Mouse (Mus musculus) forebrain, postnatal 0 days (tissue): ENCODE data around the gene Tnp2. TPM values are rescaled to one million over a fixed set of nuclear protein-coding genes. Genes with fewer than 3 reads are reported as not detected.
A peak's percentile ranks its signal among the peaks of the same experiment; 100 is the strongest.

ENCODE experiments used
- ATAC-seq: fragments of 200-750 bp; cut with Nextera tagmentation; 2 replicates; pipeline ENCODE4 v1.8.0; 2017; ENCODE audit warnings: mild to moderate bottlenecking, moderate library complexity
- DNase-seq: peaks from one replicate; pipeline ENCODE4 v3.0.0-alpha.2; 2015
- H3K27ac ChIP-seq: fragments of 300-500 bp; sonication (generic); 2 replicates; pipeline ENCODE4 v1.5.1; 2014; ENCODE audit warnings: low read depth, mild to moderate bottlenecking, antibody characterized with exemption, low read length, moderate library complexity, mixed read lengths
- H3K27me3 ChIP-seq: fragments of 300-500 bp; sonication (generic); 2 replicates; pipeline ENCODE4 v1.6.1; 2014; ENCODE audit warnings: mild to moderate bottlenecking, low read length, mixed read lengths; ENCODE audit not compliant: insufficient read depth
- H3K36me3 ChIP-seq: fragments of 300-500 bp; sonication (generic); 2 replicates; pipeline ENCODE4 v1.6.1; 2014; ENCODE audit warnings: mild to moderate bottlenecking, moderate library complexity; ENCODE audit not compliant: insufficient read depth
- H3K4me1 ChIP-seq: fragments of 300-500 bp; sonication (generic); 2 replicates; pipeline ENCODE4 v1.6.1; 2014; ENCODE audit warnings: antibody characterized with exemption; ENCODE audit not compliant: insufficient read depth
- H3K4me2 ChIP-seq: fragments of 300-500 bp; sonication (generic); 2 replicates; pipeline ENCODE4 v1.6.1; 2014; ENCODE audit warnings: low read depth, mild to moderate bottlenecking, moderate library complexity
- H3K4me3 ChIP-seq: fragments of 300-500 bp; sonication (generic); 2 replicates; pipeline ENCODE4 v1.5.1; 2014; ENCODE audit warnings: low read depth, low read length, mixed read lengths
- H3K9ac ChIP-seq: fragments of 300-500 bp; sonication (generic); 2 replicates; pipeline ENCODE4 v1.6.1; 2014; ENCODE audit warnings: mild to moderate bottlenecking
- H3K9me3 ChIP-seq: fragments of 300-500 bp; sonication (generic); 2 replicates; pipeline ENCODE4 v1.6.1; 2016; ENCODE audit warnings: low read length
- CTCF ChIP-seq: sonication (generic); IDR thresholded peaks from 2 replicates; pipeline ENCODE4 v1.5.1; 2016; ENCODE audit warnings: antibody characterized with exemption, control low read depth, low read depth
- WGBS: fragments of 180-500 bp; shearing (Covaris S2); extraction: QIAGEN DNeasy Blood & Tissue Kit; methylation state at CpG from one replicate; pipeline ENCODE4 v1.1.7; 2014; 5-methylcytosine and 5-hydroxymethylcytosine counted together
- polyA plus RNA-seq: library from polyadenylated mRNA; unstranded; fragments of >200 nt; fragmentation: Nextera tagmentation; extraction: Ambion mirVana; gene quantifications from 2 replicates; pipeline ENCODE4 v1.2.1, GENCODE M21; 2015
- total RNA-seq: library from RNA; depleted of rRNA; stranded (reverse); fragments of >200 nt; gene quantifications from 2 replicates; pipeline ENCODE4 v1.2.3, GENCODE M21; 2014

Tnp2 gene
- total and polyA plus RNA-seq, 2 experiments from 2014 or later, result not detected

GRCm38 (mm10) chr16:10784793-10785370 is 3.6 kb downstream of the Tnp2 start:
- WGBS, result 2% methylated on average over 52 of the region's 55 CpGs
- no peaks in the 10 kb centered on the region for H3K36me3 ChIP-seq

GRCm38 (mm10) chr16:10783883-10784792 is 4.3 kb downstream of the Tnp2 start:
- H3K27ac ChIP-seq, result peak overlapping the region; percentile 76; the same call in 1 of the 2 replicates
- ATAC-seq, result peak; percentile 5
- WGBS, result 3% methylated on average over 81 of the region's 81 CpGs

More at GRCm38 (mm10) chr16:10784793-10785370, 3.6 kb downstream of the Tnp2 start:
- DNase-seq, result peak; percentile 92
- peak; percentile 88 for TF ChIP-seq CTCF
- H3K4me2 ChIP-seq, result peak overlapping the region; percentile 99
- peak overlapping the region; percentile 64 for H3K4me3 ChIP-seq
- H3K27ac ChIP-seq, result peak overlapping the region; percentile 76
- H3K4me1 ChIP-seq, result no peaks in the 10 kb centered on the region
- H3K9ac ChIP-seq, result peak overlapping the region; percentile 62
- peak; percentile 88 for ATAC-seq
- peaks cover 5% of the 10 kb centered on the region; the same call in 1 of the 2 replicates for H3K27me3 ChIP-seq
- H3K9me3 ChIP-seq, result no peaks in the 10 kb centered on the region

GRCm38 (mm10) chr16:10783451-10783850 is 5.0 kb downstream of the Tnp2 start:
- H3K9me3 ChIP-seq, result no peaks in the 10 kb centered on the region
- H3K4me2 ChIP-seq, result peak overlapping the region; percentile 17; the same call in 1 of the 2 replicates
- H3K9ac ChIP-seq, result no peak overlapping the region
- H3K4me3 ChIP-seq, result no peak overlapping the region; the same call in 1 of the 2 replicates
- H3K27me3 ChIP-seq, result peaks cover 5% of the 10 kb centered on the region; the same call in 1 of the 2 replicates
- no peaks in the 10 kb centered on the region for H3K4me1 ChIP-seq
- no peak for TF ChIP-seq CTCF
- H3K27ac ChIP-seq, result no peak overlapping the region
- H3K36me3 ChIP-seq, result no peaks in the 10 kb centered on the region
- DNase-seq, result no peak
- WGBS, result 74% methylated on average over 8 of the region's 8 CpGs
- ATAC-seq, result no peak

More at GRCm38 (mm10) chr16:10783883-10784792, 4.3 kb downstream of the Tnp2 start:
- Histone ChIP-seq H3K4me1 (no peaks in the 10 kb centered on the region), H3K27me3 (peaks cover 5% of the 10 kb centered on the region; the same call in 1 of the 2 replicates), H3K9ac (peak overlapping the region; percentile 62), H3K4me2 (peak overlapping the region; percentile 99), H3K4me3 (peak overlapping the region; percentile 64), H3K9me3 (no peaks in the 10 kb centered on the region), H3K36me3 (no peaks in the 10 kb centered on the region)
- peak; percentile 58 for DNase-seq
- peak; percentile 49 for TF ChIP-seq CTCF

GRCm38 (mm10) chr16:10783152-10783434 is 5.4 kb downstream of the Tnp2 start:
- TF ChIP-seq CTCF, result no peak
- Histone ChIP-seq H3K4me3 (no peak overlapping the region), H3K9ac (no peak overlapping the region), H3K4me1 (no peaks in the 10 kb centered on the region), H3K27ac (no peak overlapping the region), H3K9me3 (no peaks in the 10 kb centered on the region), H3K27me3 (peaks cover 5% of the 10 kb centered on the region; the same call in 1 of the 2 replicates), H3K4me2 (no peak overlapping the region; the same call in 1 of the 2 replicates), H3K36me3 (no peaks in the 10 kb centered on the region)
- DNase-seq (no peak), ATAC-seq (no peak)
- 62% methylated on average over 1 of the region's 1 CpGs for WGBS

GRCm38 (mm10) chr16:10782377-10783151 is 5.9 kb downstream of the Tnp2 start:
- WGBS, result 48% methylated on average over 6 of the region's 6 CpGs
- ATAC-seq (no peak), DNase-seq (no peak)
- H3K36me3 ChIP-seq, result no peaks in the 10 kb centered on the region
- H3K4me1 ChIP-seq, result no peaks in the 10 kb centered on the region
- no peak for TF ChIP-seq CTCF
- no peak overlapping the region for H3K4me2 ChIP-seq
- no peak overlapping the region for H3K4me3 ChIP-seq
- H3K9me3 ChIP-seq, result no peaks in the 10 kb centered on the region
- H3K27me3 ChIP-seq, result peaks cover 5% of the 10 kb centered on the region; the same call in 1 of the 2 replicates
- H3K9ac ChIP-seq, result no peak overlapping the region
- no peak overlapping the region for H3K27ac ChIP-seq

GRCm38 (mm10) chr16:10781862-10782371 is 6.5 kb downstream of the Tnp2 start:
- H3K4me2 ChIP-seq, result no peak overlapping the region
- no peaks in the 10 kb centered on the region for H3K9me3 ChIP-seq
- no peak overlapping the region for H3K4me3 ChIP-seq
- peaks cover 5% of the 10 kb centered on the region; the same call in 1 of the 2 replicates for H3K27me3 ChIP-seq
- no peak for DNase-seq
- no peak overlapping the region for H3K27ac ChIP-seq
- no peak for TF ChIP-seq CTCF
- no peaks in the 10 kb centered on the region for H3K36me3 ChIP-seq
- H3K9ac ChIP-seq, result no peak overlapping the region
- no peak for ATAC-seq
- WGBS, result 44% methylated on average over 9 of the region's 9 CpGs
- H3K4me1 ChIP-seq, result no peaks in the 10 kb centered on the region
